Mouse (Mus musculus) spleen, adult 2 months (tissue): Measurements from ENCODE around the gene Gm42791.

Source experiments
- CTCF ChIP-seq: fragments of 200-500 bp; IDR thresholded peaks from 2 replicates; pipeline ENCODE4 v1.5.1; 2011; ENCODE audit warnings: mild to moderate bottlenecking, inconsistent platforms; ENCODE audit not compliant: insufficient read depth, insufficient read length, insufficient replicate concordance; ENCODE audit errors: extremely low read depth
- POLR2A ChIP-seq: fragments of 200-500 bp; IDR thresholded peaks from 2 replicates; pipeline ENCODE4 v1.6.1; 2011; ENCODE audit warnings: low read depth, low read length, inconsistent platforms

- TF ChIP-seq POLR2A: no peak
- no peak for TF ChIP-seq CTCF
Measured at GRCm38 (mm10) chr5:148899361-148899760, 95.6 kb downstream of the Gm42791 start.
